Mouse (Mus musculus): ENCODE data around the gene Ptpn12. TPM values are rescaled to one million over a fixed set of nuclear protein-coding genes. Genes with fewer than 3 reads are reported as not detected.
A peak's percentile ranks its signal among the peaks of the same experiment; 100 is the strongest.

Gene Ptpn12
- polyA plus RNA-seq, 1 experiment from 2014 or later: 17.1 TPM

GRCm38 (mm10) chr5:21047114-21047513 lies 8.6 kb downstream of the Ptpn12 start:
- 45% methylated on average over 4 of the region's 4 CpGs for WGBS (ENCODE audit: insufficient replicate concordance)
- Histone ChIP-seq H3K4me3 (no peak overlapping the region), H3K9ac (no peak overlapping the region), H3K9me3 (replicated peaks) (no peaks in the 10 kb centered on the region), H3K27me3 (replicated peaks) (no peaks in the 10 kb centered on the region), H3K4me1 (peaks cover 90% of the 10 kb centered on the region), H3K27ac (peak overlapping the region; percentile 67; the same call in 1 of the 2 replicates), H3K4me2 (peak overlapping the region; percentile 47), H3K36me3 (peaks cover 11% of the 10 kb centered on the region; the same call in 1 of the 2 replicates)
- no peak for ATAC-seq

- WGBS (ENCODE audit: insufficient replicate concordance): 22% methylated on average over 7 of the region's 7 CpGs
- Histone ChIP-seq H3K27ac (peak overlapping the region; percentile 67), H3K36me3 (peaks cover 11% of the 10 kb centered on the region; the same call in 1 of the 2 replicates), H3K4me2 (peak overlapping the region; percentile 47), H3K27me3 (replicated peaks) (no peaks in the 10 kb centered on the region), H3K4me1 (peaks cover 83% of the 10 kb centered on the region), H3K4me3 (0 out of 2 replicates have a peak overlapping the region, but pooled peaks have one; percentile 3), H3K9ac (peak overlapping the region; percentile 22; the same call in 1 of the 2 replicates), H3K9me3 (replicated peaks) (no peaks in the 10 kb centered on the region)
- ATAC-seq: peak; percentile 67; the same call in 1 of the 2 replicates
These were observed 9.3 kb downstream of the Ptpn12 start for GRCm38 (mm10) chr5:21046150-21047048.

- H3K27ac ChIP-seq: peak overlapping the region; percentile 67; the same call in 1 of the 2 replicates
- H3K27me3 ChIP-seq (replicated peaks): no peaks in the 10 kb centered on the region
- H3K9ac ChIP-seq: no peak overlapping the region
- peaks cover 11% of the 10 kb centered on the region; the same call in 1 of the 2 replicates for H3K36me3 ChIP-seq
- peaks cover 74% of the 10 kb centered on the region for H3K4me1 ChIP-seq
- 36% methylated on average over 2 of the region's 2 CpGs for WGBS (ENCODE audit: insufficient replicate concordance)
- no peak for ATAC-seq
- H3K9me3 ChIP-seq (replicated peaks): no peaks in the 10 kb centered on the region
- H3K4me2 ChIP-seq: peak overlapping the region; percentile 47; the same call in 1 of the 2 replicates
- no peak overlapping the region for H3K4me3 ChIP-seq
These were observed 10.2 kb downstream of the Ptpn12 start for GRCm38 (mm10) chr5:21045462-21045861.

- WGBS (ENCODE audit: insufficient replicate concordance): 53% methylated on average over 5 of the region's 5 CpGs
- H3K4me3 ChIP-seq: no peak overlapping the region
These were observed 17.6 kb downstream of the Ptpn12 start for GRCm38 (mm10) chr5:21038100-21038499.

GRCm38 (mm10) chr5:21035689-21036480 lies 19.8 kb downstream of the Ptpn12 start:
- 49% methylated on average over 7 of the region's 7 CpGs for WGBS (ENCODE audit: insufficient replicate concordance)
- H3K36me3 ChIP-seq: no peaks in the 10 kb centered on the region
- H3K4me1 ChIP-seq: peaks cover 31% of the 10 kb centered on the region
- no peaks in the 10 kb centered on the region for H3K27me3 ChIP-seq (replicated peaks)
- no peak overlapping the region for H3K4me3 ChIP-seq
- no peaks in the 10 kb centered on the region for H3K9me3 ChIP-seq (replicated peaks)
- no peak overlapping the region for H3K27ac ChIP-seq
- no peak overlapping the region for H3K4me2 ChIP-seq
- no peak overlapping the region for H3K9ac ChIP-seq
- no peak for ATAC-seq

More at GRCm38 (mm10) chr5:21038100-21038499, 17.6 kb downstream of the Ptpn12 start:
- Histone ChIP-seq H3K27me3 (replicated peaks) (no peaks in the 10 kb centered on the region), H3K4me1 (peaks cover 33% of the 10 kb centered on the region), H3K27ac (no peak overlapping the region), H3K36me3 (no peaks in the 10 kb centered on the region), H3K9ac (no peak overlapping the region), H3K9me3 (replicated peaks) (no peaks in the 10 kb centered on the region), H3K4me2 (no peak overlapping the region)
- ATAC-seq: no peak

- no peak overlapping the region for H3K9ac ChIP-seq
- no peaks in the 10 kb centered on the region for H3K36me3 ChIP-seq
- no peak overlapping the region for H3K4me3 ChIP-seq
- H3K27ac ChIP-seq: no peak overlapping the region
- 72% methylated on average over 6 of the region's 6 CpGs for WGBS (ENCODE audit: insufficient replicate concordance)
- H3K4me2 ChIP-seq: no peak overlapping the region
- H3K4me1 ChIP-seq: peaks cover 32% of the 10 kb centered on the region
- no peak for ATAC-seq
- H3K9me3 ChIP-seq (replicated peaks): no peaks in the 10 kb centered on the region
- H3K27me3 ChIP-seq (replicated peaks): no peaks in the 10 kb centered on the region
These were observed 21.2 kb downstream of the Ptpn12 start for GRCm38 (mm10) chr5:21034388-21034966.

GRCm38 (mm10) chr5:21033382-21034056 lies 22.2 kb downstream of the Ptpn12 start:
- ATAC-seq: no peak
- no peaks in the 10 kb centered on the region for H3K27me3 ChIP-seq (replicated peaks)
- peaks cover 6% of the 10 kb centered on the region for H3K36me3 ChIP-seq
- WGBS (ENCODE audit: insufficient replicate concordance): 70% methylated on average over 11 of the region's 11 CpGs
- no peaks in the 10 kb centered on the region for H3K9me3 ChIP-seq (replicated peaks)
- no peak overlapping the region for H3K4me2 ChIP-seq
- no peak overlapping the region for H3K4me3 ChIP-seq
- peaks cover 26% of the 10 kb centered on the region for H3K4me1 ChIP-seq
- H3K27ac ChIP-seq: no peak overlapping the region
- H3K9ac ChIP-seq: no peak overlapping the region

GRCm38 (mm10) chr5:21032626-21033025 lies 23.1 kb downstream of the Ptpn12 start:
- no peaks in the 10 kb centered on the region for H3K9me3 ChIP-seq (replicated peaks)
- H3K27ac ChIP-seq: no peak overlapping the region
- no peak overlapping the region for H3K4me2 ChIP-seq
- no peak for ATAC-seq
- peaks cover 18% of the 10 kb centered on the region; the same call in 1 of the 2 replicates for H3K4me1 ChIP-seq
- no peaks in the 10 kb centered on the region for H3K27me3 ChIP-seq (replicated peaks)
- no peak overlapping the region for H3K9ac ChIP-seq
- 78% methylated on average over 3 of the region's 3 CpGs for WGBS (ENCODE audit: insufficient replicate concordance)
- peaks cover 13% of the 10 kb centered on the region for H3K36me3 ChIP-seq
- H3K4me3 ChIP-seq: no peak overlapping the region

GRCm38 (mm10) chr5:21030226-21030625 lies 25.5 kb downstream of the Ptpn12 start:
- Histone ChIP-seq H3K9me3 (replicated peaks) (no peaks in the 10 kb centered on the region), H3K9ac (no peak overlapping the region), H3K27ac (peak overlapping the region; percentile 36; the same call in 1 of the 2 replicates), H3K4me3 (no peak overlapping the region), H3K27me3 (replicated peaks) (no peaks in the 10 kb centered on the region), H3K4me1 (peaks cover 14% of the 10 kb centered on the region; the same call in 1 of the 2 replicates), H3K36me3 (peaks cover 20% of the 10 kb centered on the region), H3K4me2 (no peak overlapping the region)
- no peak for ATAC-seq

GRCm38 (mm10) chr5:21017075-21017474 lies 38.6 kb downstream of the Ptpn12 start:
- WGBS (ENCODE audit: insufficient replicate concordance): 53% methylated on average over 5 of the region's 5 CpGs
- H3K27ac ChIP-seq: 0 out of 2 replicates have a peak overlapping the region, but pooled peaks have one; percentile 4
- ATAC-seq: peak; percentile 51; the same call in 1 of the 2 replicates
- H3K36me3 ChIP-seq: peaks cover 67% of the 10 kb centered on the region
- H3K4me3 ChIP-seq: no peak overlapping the region
- H3K9me3 ChIP-seq (replicated peaks): no peaks in the 10 kb centered on the region
- no peak overlapping the region for H3K9ac ChIP-seq
- no peak overlapping the region for H3K4me2 ChIP-seq
- H3K27me3 ChIP-seq (replicated peaks): no peaks in the 10 kb centered on the region
- no peaks in the 10 kb centered on the region for H3K4me1 ChIP-seq

GRCm38 (mm10) chr5:21010908-21011307 lies 44.8 kb downstream of the Ptpn12 start:
- no peak for ATAC-seq
- Histone ChIP-seq H3K27ac (no peak overlapping the region), H3K4me2 (no peak overlapping the region), H3K27me3 (replicated peaks) (no peaks in the 10 kb centered on the region), H3K9me3 (replicated peaks) (no peaks in the 10 kb centered on the region), H3K4me3 (no peak overlapping the region), H3K4me1 (no peaks in the 10 kb centered on the region), H3K9ac (no peak overlapping the region), H3K36me3 (peaks cover 74% of the 10 kb centered on the region)

Measured in liver, embryonic 12.5 days (tissue).